Mouse (Mus musculus) liver, postnatal 0 days (tissue): ENCODE data around the gene Tfap2c.

Source experiments
- CTCF ChIP-seq: sonication (generic); IDR thresholded peaks from 2 replicates; pipeline ENCODE4 v1.5.1; 2016; ENCODE audit warnings: antibody characterized with exemption, low read depth
- EP300 ChIP-seq: IDR thresholded peaks from 2 replicates; pipeline ENCODE4 v1.6.1; 2016; ENCODE audit warnings: antibody characterized with exemption, low read depth, mild to moderate bottlenecking

- no peak for TF ChIP-seq CTCF
- TF ChIP-seq EP300 = no peak
Measured at GRCm38 (mm10) chr2:172500752-172501316, 48.6 kb upstream of the Tfap2c start.
